Mouse (Mus musculus) lung, adult 18-20 months (tissue): ENCODE measurements around the gene Gm20388.

Source experiments
- DNase-seq, 2 experiments: peaks; one replicate each; pipeline ENCODE4 v3.0.0; 2022; ENCODE audit warnings: mixed read lengths in 2 of 2

Gm20388 gene

GRCm38 (mm10) chr8:121258126-121258792 lies 1347.6 kb downstream of the Gm20388 start:
- no peak for DNase-seq

GRCm38 (mm10) chr8:121262728-121263389 lies 1352.2 kb downstream of the Gm20388 start:
- peak; percentile 65 to 68 for DNase-seq

GRCm38 (mm10) chr8:121263390-121263775 lies 1352.7 kb downstream of the Gm20388 start:
- DNase-seq = peak; percentile 15 to 39

DNA sequence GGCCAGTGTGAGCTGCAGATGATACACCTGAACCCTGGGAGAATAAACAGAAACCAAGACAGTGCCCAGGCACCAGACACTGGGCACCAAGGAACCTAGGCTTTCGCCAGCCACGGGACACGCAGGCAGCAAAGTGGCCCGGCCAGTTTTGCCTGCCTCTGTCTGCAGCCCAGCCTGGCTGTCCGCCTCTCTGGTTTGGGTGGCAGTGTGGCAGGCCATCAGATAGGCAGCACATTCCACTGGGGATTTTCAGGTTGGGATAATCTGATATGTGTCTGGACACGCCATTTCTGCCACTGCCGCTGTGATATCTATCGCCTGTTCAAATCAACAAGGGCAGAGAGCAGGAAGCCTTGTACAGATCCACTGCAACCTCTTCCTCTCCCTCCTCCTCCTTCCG lies 1353.6 kb downstream of the Gm20388 start:
- DNase-seq = peak in 1 of 2 experiments; percentile 19

DNA sequence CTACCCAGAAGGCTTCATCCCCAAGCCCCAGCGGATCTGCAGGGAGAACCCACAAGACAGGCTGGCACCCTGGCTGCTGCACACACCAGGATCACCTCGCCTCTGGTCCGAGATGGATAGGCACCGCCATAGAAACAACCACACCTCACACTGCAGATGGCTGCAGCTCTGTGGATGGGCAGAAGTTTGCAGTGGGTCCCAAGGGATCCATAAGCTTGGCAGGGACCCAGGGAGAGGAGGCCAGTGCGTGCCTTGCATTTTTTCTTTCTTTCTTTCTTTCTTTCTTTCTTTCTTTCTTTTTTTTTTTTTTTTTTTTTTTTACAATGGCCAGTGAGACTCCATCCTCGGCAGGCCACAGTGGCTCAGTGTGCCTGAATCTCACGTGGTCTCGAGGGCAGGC lies 1360.9 kb downstream of the Gm20388 start:
- no peak for DNase-seq

DNA sequence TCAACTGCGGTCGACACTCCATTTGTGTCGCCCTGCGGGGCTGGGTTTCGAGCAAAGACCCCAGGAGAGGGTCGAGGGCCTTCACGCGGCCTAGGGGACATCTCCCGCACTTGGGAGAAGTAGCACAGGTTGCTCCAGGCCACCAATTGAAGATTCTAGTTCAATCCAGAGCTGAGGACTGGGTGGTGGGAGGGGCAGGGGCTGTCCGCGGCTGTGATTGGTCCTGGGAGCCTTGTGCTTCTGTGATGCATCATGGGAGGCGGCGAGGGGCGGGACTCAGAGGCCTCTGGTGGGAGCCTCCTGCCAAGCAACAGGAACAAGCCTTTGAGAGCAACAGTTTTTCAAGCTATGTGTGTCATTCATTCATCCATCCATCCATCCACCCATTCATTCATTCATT lies 1362.6 kb downstream of the Gm20388 start:
- DNase-seq = no peak

GRCm38 (mm10) chr8:121273620-121274019 lies 1363.0 kb downstream of the Gm20388 start:
- DNase-seq = no peak

- no peak for DNase-seq
These were observed 1369.8 kb downstream of the Gm20388 start for GRCm38 (mm10) chr8:121280414-121280813.

GRCm38 (mm10) chr8:121289346-121289745 lies 1378.7 kb downstream of the Gm20388 start:
- DNase-seq = no peak

- DNase-seq = no peak
These were observed 1379.9 kb downstream of the Gm20388 start for GRCm38 (mm10) chr8:121290547-121290946.

DNA sequence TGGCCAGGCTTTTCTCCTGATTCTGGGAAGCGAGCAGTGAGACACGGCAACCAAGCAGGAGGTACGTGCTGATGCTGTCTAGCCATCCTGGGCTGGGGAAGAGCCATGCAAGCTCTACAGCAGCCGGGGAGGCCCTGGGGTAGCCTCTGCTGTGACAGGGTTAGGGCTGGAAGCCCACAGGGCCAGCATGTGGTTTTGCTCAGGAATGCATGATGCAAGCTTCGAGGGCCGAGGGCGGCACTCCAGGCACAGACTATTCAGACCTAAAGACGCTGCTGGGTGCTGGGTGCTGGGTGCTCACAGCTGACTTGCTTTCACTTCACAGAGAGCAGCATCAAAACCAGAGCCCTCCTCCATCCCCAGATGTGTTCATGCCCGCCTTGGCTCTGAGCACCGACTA lies 1382.8 kb downstream of the Gm20388 start:
- no peak for DNase-seq

DNA sequence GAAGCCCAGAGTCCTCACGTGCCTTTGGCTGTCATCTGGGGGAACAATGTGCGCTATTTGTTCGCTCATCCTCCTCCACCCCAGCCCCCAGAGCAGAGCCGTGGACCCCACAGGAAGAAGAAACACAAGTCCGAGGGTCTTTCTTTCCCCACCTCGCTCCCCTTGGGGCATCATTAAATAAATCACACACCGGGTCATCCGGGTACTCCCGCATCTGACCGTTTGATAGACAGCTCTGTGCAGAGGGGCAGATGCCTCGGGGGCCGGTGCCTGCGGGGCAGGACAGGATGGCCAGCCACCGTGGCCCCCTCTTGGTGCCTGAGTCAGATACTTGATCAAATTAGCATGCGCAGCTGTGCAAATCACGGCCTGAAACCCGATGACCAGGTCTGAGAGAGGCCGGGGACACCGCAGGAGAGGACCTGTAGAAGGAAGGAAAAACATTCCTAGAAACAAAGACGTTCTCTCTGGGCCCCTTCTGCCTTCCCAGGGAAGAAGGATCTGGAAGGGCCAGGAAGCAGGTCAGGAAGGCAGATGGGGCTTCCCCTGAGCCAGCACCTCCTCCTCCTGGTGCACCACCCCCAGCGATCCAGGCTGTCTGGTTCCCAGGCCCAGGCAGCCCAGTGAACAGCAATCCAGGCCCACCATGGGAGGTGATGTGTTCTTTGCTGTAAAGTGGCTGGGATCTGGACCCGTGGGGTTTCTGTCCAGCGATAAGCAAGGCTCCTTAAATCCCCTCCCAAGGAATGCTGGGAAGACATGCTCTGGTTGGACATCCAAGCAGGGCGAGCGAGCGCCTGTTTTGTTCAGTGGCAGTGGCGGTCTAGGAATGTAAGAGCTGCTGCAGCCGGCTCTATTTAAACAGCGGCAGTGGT lies 1383.8 kb downstream of the Gm20388 start:
- no peak for DNase-seq

DNA sequence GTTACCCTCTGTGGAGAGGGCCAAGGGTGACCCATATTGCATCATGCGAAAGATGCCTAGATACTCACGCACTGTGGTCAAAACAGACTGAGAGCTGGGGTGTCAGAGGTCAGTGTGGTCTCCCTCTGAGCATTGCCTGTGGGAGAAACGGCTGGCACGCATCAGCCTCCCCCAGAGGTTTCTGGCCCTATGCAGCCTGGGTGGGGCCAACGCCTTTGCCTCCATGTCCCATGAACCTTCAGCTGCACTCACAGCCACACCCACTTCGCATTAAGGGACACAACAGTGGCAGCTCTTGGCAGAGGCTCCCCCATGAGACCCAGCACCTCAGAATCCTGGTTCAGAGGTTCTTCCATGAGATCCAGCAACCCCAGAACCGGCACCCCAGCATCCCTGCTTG lies 1385.4 kb downstream of the Gm20388 start:
- no peak for DNase-seq

GRCm38 (mm10) chr8:121296597-121296996 lies 1386.0 kb downstream of the Gm20388 start:
- no peak for DNase-seq

GRCm38 (mm10) chr8:121297299-121297698 lies 1386.7 kb downstream of the Gm20388 start:
- DNase-seq = no peak

GRCm38 (mm10) chr8:121300066-121300465 lies 1389.4 kb downstream of the Gm20388 start:
- DNase-seq = no peak

DNA sequence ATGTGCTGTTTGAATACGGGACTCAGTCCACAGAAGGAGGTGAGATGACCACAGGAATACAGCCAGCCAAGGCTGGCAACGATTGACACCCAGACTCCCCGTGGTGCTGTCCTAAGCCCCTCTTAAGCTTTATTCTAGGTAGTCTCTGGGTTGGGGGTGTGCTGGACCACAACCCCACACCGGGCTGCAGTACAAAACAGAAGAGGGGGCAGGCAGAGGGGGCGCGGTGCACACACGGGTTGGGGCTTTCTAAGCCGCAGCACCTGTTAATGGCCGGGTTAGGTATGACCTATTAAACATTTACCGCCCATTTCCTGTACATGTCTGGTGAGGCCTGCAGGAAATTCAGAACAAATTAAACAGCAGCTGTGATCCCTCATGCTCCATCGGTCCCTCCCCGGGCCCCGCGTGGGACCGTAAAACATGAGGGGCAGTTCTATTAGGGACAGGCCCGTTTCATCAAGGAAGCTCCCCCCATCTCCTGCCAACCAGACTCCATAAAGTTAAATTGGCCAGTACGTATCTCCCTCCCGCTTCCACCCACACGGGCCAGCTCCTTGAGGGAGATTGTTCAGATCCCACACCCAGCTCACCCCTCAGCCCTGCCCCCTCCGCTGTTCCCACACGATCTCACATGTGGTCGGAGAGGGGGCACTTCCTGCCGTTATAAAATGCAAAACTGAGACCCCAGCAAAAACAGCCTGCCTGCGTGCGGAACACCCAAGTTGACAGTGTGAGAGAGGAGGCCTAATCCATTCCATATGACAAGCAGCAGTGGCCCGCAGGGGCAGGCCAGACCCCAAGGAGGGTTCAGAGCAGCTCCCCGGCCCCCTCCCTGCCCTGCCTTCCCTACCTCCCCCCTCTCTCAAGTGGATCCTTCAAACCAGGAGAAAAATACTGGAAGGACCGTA lies 1390.1 kb downstream of the Gm20388 start:
- DNase-seq = no peak

- no peak for DNase-seq
These were observed 1390.8 kb downstream of the Gm20388 start for GRCm38 (mm10) chr8:121301431-121301830.

- no peak for DNase-seq
These were observed 1391.5 kb downstream of the Gm20388 start for GRCm38 (mm10) chr8:121301978-121302649.

DNA sequence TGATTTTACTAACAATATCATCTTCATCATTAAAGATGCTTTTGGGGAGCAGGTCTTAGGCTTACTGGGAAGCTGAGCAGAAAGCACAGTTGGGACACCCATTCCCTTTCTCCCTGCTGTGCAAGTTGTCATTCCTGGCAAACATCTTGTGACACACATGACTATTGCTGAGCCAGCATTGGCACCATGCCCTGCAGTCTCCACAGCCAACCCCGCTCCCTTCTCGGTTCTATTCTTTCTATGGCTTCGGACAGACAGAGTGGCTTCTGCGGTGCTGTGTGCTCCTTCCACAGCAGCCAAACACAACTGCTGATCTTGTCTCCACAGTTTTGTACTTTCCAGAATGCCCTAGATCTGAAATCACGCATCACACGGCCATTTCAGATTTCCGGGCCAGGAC lies 1397.1 kb downstream of the Gm20388 start:
- DNase-seq = no peak

- DNase-seq = no peak
These were observed 1400.6 kb downstream of the Gm20388 start for GRCm38 (mm10) chr8:121310976-121311819.
